Mouse (Mus musculus) heart, embryonic 11.5 days (tissue): ENCODE results near the gene Gm10031. TPM values are rescaled to one million over a fixed set of nuclear protein-coding genes. Genes with fewer than 3 reads are reported as not detected.

Experiments
- ATAC-seq: fragments of 200-750 bp; cut with Nextera tagmentation; replicated peaks from 2 replicates; pipeline ENCODE4 v1.8.0; 2017; ENCODE audit warnings: moderate library complexity; ENCODE audit not compliant: insufficient number of reproducible peaks, low FRiP score, low TSS enrichment
- H3K27ac ChIP-seq: fragments of 300-500 bp; sonication (generic); 2 replicates; pipeline ENCODE4 v1.5.1; 2014; ENCODE audit warnings: mild to moderate bottlenecking, low read depth, low read length
- H3K27me3 ChIP-seq: fragments of 300-500 bp; sonication (generic); 2 replicates; pipeline ENCODE4 v1.6.1; 2014; ENCODE audit warnings: mild to moderate bottlenecking, low read length, mixed read lengths; ENCODE audit not compliant: control insufficient read depth, insufficient read depth
- H3K36me3 ChIP-seq: fragments of 300-500 bp; sonication (generic); 2 replicates; pipeline ENCODE4 v1.6.1; 2014; ENCODE audit warnings: mild to moderate bottlenecking, low read length, moderate library complexity, mixed read lengths; ENCODE audit not compliant: control insufficient read depth, insufficient read depth
- H3K4me1 ChIP-seq: fragments of 300-500 bp; sonication (generic); 2 replicates; pipeline ENCODE4 v1.6.1; 2014; ENCODE audit warnings: low read length; ENCODE audit not compliant: control insufficient read depth, insufficient read depth
- H3K4me2 ChIP-seq: fragments of 300-500 bp; sonication (generic); 2 replicates; pipeline ENCODE4 v1.6.1; 2014; ENCODE audit warnings: mild to moderate bottlenecking, moderate library complexity
- H3K4me3 ChIP-seq: fragments of 300-500 bp; sonication (generic); 2 replicates; pipeline ENCODE4 v1.5.1; 2014; ENCODE audit warnings: low read depth, low read length
- H3K9ac ChIP-seq: fragments of 300-500 bp; sonication (generic); 2 replicates; pipeline ENCODE4 v1.6.1; 2014; ENCODE audit warnings: mild to moderate bottlenecking, low read depth, low read length, moderate library complexity
- H3K9me3 ChIP-seq: fragments of 300-500 bp; sonication (generic); replicated peaks from 2 replicates; pipeline ENCODE4 v1.6.1; 2016; ENCODE audit warnings: low read length; ENCODE audit not compliant: control insufficient read depth
- WGBS: fragments of 180-500 bp; shearing (Covaris S2); extraction: QIAGEN DNeasy Blood & Tissue Kit; methylation state at CpG from one replicate; pipeline ENCODE4 v1.1.7; 2014; ENCODE audit not compliant: insufficient replicate concordance; 5-methylcytosine and 5-hydroxymethylcytosine counted together
- polyA plus RNA-seq: library from polyadenylated mRNA; unstranded; fragments of >200 nt; fragmentation: Nextera tagmentation; extraction: Ambion mirVana; gene quantifications from 2 replicates; pipeline ENCODE4 v1.2.1, GENCODE M21; 2014

Gm10031 gene
- polyA plus RNA-seq, 1 experiment from 2014 or later = 0.66 TPM

GRCm38 (mm10) chr1:156533911-156534310, 10.1 kb downstream of the Gm10031 start:
- Histone ChIP-seq H3K9me3 (no peaks in the 10 kb centered on the region), H3K4me2 (no peak overlapping the region), H3K9ac (no peak overlapping the region), H3K4me3 (no peak overlapping the region), H3K27ac (no peak overlapping the region), H3K27me3 (no peaks in the 10 kb centered on the region), H3K36me3 (no peaks in the 10 kb centered on the region), H3K4me1 (no peaks in the 10 kb centered on the region)
- 77% methylated on average over 4 of the region's 4 CpGs for WGBS
- no peak for ATAC-seq

DNA sequence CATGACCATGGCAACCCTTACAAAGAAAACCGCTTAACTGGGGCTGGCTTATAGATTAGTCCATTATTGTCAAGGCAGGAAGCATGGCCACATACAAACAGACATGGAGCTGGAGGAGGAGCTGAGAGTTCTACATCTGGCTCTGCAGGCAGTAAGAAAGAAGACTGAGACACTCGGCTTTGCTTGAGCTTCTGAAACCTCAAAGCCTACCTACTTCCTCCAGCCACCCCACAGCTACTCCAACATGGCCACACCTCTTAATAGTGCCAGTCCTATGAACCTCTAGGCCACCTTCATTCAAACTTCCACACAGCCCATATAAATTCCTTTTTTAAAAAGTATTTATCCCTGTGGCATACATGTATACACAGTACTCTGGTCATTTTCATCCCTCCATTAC, 13.2 kb downstream of the Gm10031 start:
- H3K27ac ChIP-seq = no peak overlapping the region
- H3K27me3 ChIP-seq = no peaks in the 10 kb centered on the region
- H3K4me1 ChIP-seq = no peaks in the 10 kb centered on the region
- no peaks in the 10 kb centered on the region for H3K9me3 ChIP-seq
- WGBS = 66% methylated on average over 2 of the region's 2 CpGs
- no peak overlapping the region for H3K4me2 ChIP-seq
- no peaks in the 10 kb centered on the region for H3K36me3 ChIP-seq
- ATAC-seq = no peak
- no peak overlapping the region for H3K4me3 ChIP-seq
- H3K9ac ChIP-seq = no peak overlapping the region

DNA sequence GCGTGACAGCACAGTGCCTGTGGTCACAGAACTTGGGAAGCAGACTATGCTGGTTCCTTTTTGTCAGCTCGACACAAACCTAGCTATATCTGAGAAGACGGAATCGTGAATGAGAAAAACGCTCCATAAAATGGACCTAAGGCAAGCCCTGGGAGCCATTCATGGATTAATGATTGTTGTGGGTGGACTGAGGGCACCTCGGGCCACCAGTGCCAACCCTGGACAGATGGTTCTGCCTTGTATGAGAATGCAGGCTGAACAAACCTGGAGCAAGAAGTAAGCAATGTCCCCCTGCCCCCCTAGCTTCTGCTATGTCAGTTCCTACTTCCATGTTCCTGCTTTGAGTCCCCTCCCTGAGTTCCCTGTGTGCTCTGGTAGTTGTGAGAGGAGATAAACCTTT, 13.9 kb downstream of the Gm10031 start:
- H3K9me3 ChIP-seq = no peaks in the 10 kb centered on the region
- H3K4me2 ChIP-seq = no peak overlapping the region
- no peak overlapping the region for H3K9ac ChIP-seq
- H3K27me3 ChIP-seq = no peaks in the 10 kb centered on the region
- 83% methylated on average over 6 of the region's 6 CpGs for WGBS
- no peaks in the 10 kb centered on the region for H3K4me1 ChIP-seq
- H3K4me3 ChIP-seq = no peak overlapping the region
- no peak overlapping the region for H3K27ac ChIP-seq
- ATAC-seq = no peak
- H3K36me3 ChIP-seq = no peaks in the 10 kb centered on the region

- no peak overlapping the region for H3K27ac ChIP-seq
These were observed 14.6 kb downstream of the Gm10031 start for GRCm38 (mm10) chr1:156538382-156538781.

GRCm38 (mm10) chr1:156539787-156540560, 16.2 kb downstream of the Gm10031 start:
- no peak overlapping the region for H3K9ac ChIP-seq
- ATAC-seq = no peak

More at GRCm38 (mm10) chr1:156538382-156538781, 14.6 kb downstream of the Gm10031 start:
- Histone ChIP-seq H3K4me1 (no peaks in the 10 kb centered on the region), H3K36me3 (no peaks in the 10 kb centered on the region), H3K4me2 (no peak overlapping the region), H3K9ac (no peak overlapping the region), H3K9me3 (no peaks in the 10 kb centered on the region), H3K27me3 (no peaks in the 10 kb centered on the region), H3K4me3 (no peak overlapping the region)
- WGBS = 71% methylated on average over 3 of the region's 3 CpGs
- ATAC-seq = no peak

DNA sequence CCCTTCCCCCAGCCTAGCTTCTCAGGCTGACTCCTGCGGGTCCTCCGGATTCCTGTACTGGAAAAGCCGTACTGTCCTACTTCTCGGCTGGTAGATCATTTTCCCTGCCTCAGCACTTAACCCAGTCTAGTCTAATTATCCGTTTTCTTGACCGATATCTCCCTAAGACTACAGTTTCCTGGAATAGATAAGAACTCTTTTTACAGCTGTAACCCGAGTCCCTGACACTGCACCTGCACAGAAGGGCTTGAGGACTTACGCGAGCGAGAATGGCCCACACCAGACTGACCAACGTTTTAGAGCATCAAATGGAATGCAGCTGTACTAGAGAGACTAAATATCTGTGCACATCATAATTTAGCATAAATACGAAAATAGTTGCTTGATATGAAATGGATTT, 20.2 kb downstream of the Gm10031 start:
- peak overlapping the region; percentile 15; the same call in 1 of the 2 replicates for H3K4me3 ChIP-seq
- H3K9me3 ChIP-seq = no peaks in the 10 kb centered on the region
- no peaks in the 10 kb centered on the region for H3K27me3 ChIP-seq
- 13% methylated on average over 12 of the region's 12 CpGs for WGBS
- H3K9ac ChIP-seq = no peak overlapping the region
- ATAC-seq = no peak
- H3K27ac ChIP-seq = no peak overlapping the region
- H3K4me2 ChIP-seq = peak overlapping the region; percentile 54
- H3K36me3 ChIP-seq = no peaks in the 10 kb centered on the region
- H3K4me1 ChIP-seq = no peaks in the 10 kb centered on the region

More at GRCm38 (mm10) chr1:156539787-156540560, 16.2 kb downstream of the Gm10031 start:
- WGBS = 41% methylated on average over 4 of the region's 4 CpGs
- no peak overlapping the region for H3K4me2 ChIP-seq
- no peak overlapping the region for H3K4me3 ChIP-seq
- H3K4me1 ChIP-seq = no peaks in the 10 kb centered on the region
- H3K27me3 ChIP-seq = no peaks in the 10 kb centered on the region
- no peak overlapping the region for H3K27ac ChIP-seq
- H3K36me3 ChIP-seq = no peaks in the 10 kb centered on the region
- H3K9me3 ChIP-seq = no peaks in the 10 kb centered on the region

DNA sequence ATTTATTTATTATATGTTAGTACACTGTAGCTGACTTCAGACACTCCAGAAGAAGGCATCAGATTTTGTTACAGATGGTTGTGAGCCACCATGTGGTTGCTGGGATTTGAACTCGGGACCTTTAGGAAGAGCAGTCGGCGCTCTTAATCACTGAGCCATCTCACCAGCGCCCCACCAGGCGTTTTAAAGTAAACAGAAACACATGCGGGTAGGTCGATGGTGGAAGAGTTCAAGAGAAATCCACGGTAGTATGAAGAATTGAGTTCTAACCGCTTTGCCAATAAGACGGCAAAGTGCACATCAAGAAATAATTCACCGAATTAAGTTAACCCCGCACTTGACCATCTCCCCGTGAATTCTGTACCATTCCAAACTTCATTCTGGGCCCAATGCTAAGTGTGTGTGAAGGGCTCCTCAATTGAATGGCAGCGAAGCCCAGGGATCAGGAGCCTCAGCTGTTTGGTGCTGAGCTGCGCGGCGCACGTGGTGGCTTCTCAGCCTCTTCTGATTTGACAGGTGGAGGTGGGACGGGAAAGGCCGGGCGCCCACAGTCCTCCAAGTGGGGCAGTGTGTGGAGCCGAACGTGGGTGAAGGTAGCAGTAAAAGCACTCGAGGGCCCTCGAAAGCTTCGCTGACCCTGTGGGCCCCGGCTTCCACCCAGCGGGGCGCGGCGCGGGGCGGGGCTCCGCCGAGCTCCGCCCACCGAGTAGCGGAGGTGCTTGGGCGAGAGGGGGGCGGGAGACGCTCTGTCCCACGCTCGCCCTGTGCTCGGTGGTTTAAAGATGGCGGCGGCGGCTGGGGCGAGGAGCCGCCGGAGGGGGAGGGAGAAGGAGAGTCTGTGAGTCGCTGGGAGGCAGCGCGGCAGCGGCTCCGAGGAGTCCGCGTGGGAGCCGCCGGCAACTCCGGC, 34.5 kb downstream of the Gm10031 start, which contains the start of gene Abl2:
Gene Abl2 (plus strand): TSS at position 763 of the 907 bp plus-strand sequence.
- Histone ChIP-seq H3K9ac (peak within 1 kb of the TSS; percentile 96), H3K27ac (peak within 1 kb of the TSS; percentile 88), H3K36me3 (no peaks in the 10 kb centered on the region), H3K27me3 (no peaks in the 10 kb centered on the region), H3K4me2 (peak within 1 kb of the TSS; percentile 79), H3K4me1 (peaks cover 7% of the 10 kb centered on the region; the same call in 1 of the 2 replicates), H3K9me3 (no peaks in the 10 kb centered on the region), H3K4me3 (peak within 1 kb of the TSS; percentile 83)
- peak; percentile 94 for ATAC-seq
- 10% methylated on average over 57 of the region's 60 CpGs for WGBS

DNA sequence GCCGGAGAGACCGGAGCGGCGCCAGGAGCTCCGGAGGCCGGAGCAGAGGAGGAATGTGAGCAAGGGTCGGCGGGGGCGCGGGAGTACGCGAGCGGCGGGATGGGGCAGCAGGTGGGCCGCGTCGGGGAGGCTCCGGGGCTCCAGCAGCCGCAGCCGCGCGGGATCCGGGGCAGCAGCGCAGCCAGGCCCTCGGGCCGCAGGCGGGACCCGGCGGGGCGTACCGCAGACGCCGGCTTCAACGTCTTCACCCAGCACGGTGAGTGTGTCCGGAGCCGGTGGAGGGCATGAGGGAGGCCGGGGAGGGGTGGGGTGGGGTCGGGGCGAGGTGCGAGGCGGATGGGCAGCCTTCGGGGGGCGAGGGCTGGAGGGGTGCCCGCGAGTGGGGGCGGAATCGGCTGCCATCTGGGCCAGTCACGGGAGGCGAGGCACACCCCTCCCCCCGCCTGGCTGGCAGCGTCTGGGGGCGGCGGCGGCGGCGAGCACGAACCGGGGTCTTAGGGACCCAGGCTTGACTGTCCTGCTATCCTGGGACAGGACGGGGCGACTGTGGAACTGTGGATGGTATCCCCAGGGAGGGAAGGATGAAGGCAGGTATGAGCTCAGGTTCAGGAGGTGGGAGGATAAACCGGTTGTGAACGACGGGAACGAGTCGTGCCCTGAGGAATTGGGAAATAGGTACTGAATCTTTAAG, 35.3 kb downstream of the Gm10031 start:
- Histone ChIP-seq H3K4me3 (peak overlapping the region; percentile 83), H3K27me3 (no peaks in the 10 kb centered on the region), H3K27ac (peak overlapping the region; percentile 88), H3K9me3 (no peaks in the 10 kb centered on the region), H3K36me3 (no peaks in the 10 kb centered on the region), H3K9ac (peak overlapping the region; percentile 96), H3K4me2 (peak overlapping the region; percentile 79), H3K4me1 (peaks cover 7% of the 10 kb centered on the region; the same call in 1 of the 2 replicates)
- ATAC-seq = peak; percentile 41; the same call in 1 of the 2 replicates
- WGBS = 1% methylated on average over 62 of the region's 66 CpGs
